Mouse (Mus musculus) left cerebral cortex, adult 18-20 months (tissue): ENCODE results near the gene Bcas3. TPM values are rescaled to one million over a fixed set of nuclear protein-coding genes. Genes with fewer than 3 reads are reported as not detected.

ENCODE experiments used
- microRNA-seq, 2 experiments: library from miRNA; unstranded; fragments of <30 nt; microRNA quantifications; one replicate each; pipeline ENCODE4 v1.2.0; 2021
- total RNA-seq, 2 experiments: library from RNA; stranded (reverse); gene quantifications; 2 replicates each; pipeline ENCODE4 v1.2.3; 2021

Bcas3 gene
- total RNA-seq, 2 experiments from 2014 or later = 73.4 to 75.9 TPM

Small RNAs within 50 kb of the gene (microRNA-seq; reads per million reads assigned to microRNA genes)
- gene Mir5110 = 0 to 0.42 reads per million in 2 experiments

Other genes starting within 250 kb of the Bcas3 start
- 100 to 1,000 TPM; 116 to 119 TPM for gene Usp32, start 213.0 kb upstream of the Bcas3 start, total RNA-seq
- gene 1700125H20Rik, start 182.8 kb upstream of the Bcas3 start, total RNA-seq = not detected
- 10 to 100 TPM; 57.0 TPM for gene Appbp2, start 118.0 kb upstream of the Bcas3 start, total RNA-seq
- 10 to 100 TPM; 17.3 to 18.2 TPM for gene Ppm1d, start 41.9 kb upstream of the Bcas3 start, total RNA-seq